Mouse (Mus musculus): Measurements from ENCODE around the gene Mllt11. TPM values are rescaled to one million over a fixed set of nuclear protein-coding genes. Genes with fewer than 3 reads are reported as not detected.
"Not testable (repeated sequence)": the region's sequence is repeated elsewhere in the genome, so short reads cannot be mapped to it uniquely, and the experiment has no call there.

The Mllt11 gene
- polyA plus RNA-seq, 1 experiment: 388 TPM

GRCm38 (mm10) chr3:95218466-95219137 is 13.4 kb downstream of the Mllt11 start:
- DNase-seq (ENCODE audit: extremely low spot score in 1 of 2, low spot score in 1 of 2): no peak

- DNase-seq (ENCODE audit: extremely low spot score in 1 of 2, low spot score in 1 of 2): peak; percentile 77 to 93
Measured at GRCm38 (mm10) chr3:95217255-95218134, 14.5 kb downstream of the Mllt11 start, which contains the start of gene Gabpb2. Gene Gabpb2, minus strand, starts transcription at chr3:95217916.

GRCm38 (mm10) chr3:95216655-95217254 is 15.2 kb downstream of the Mllt11 start:
- DNase-seq (ENCODE audit: extremely low spot score in 1 of 2, low spot score in 1 of 2): no peak

- DNase-seq (ENCODE audit: extremely low spot score in 1 of 2, low spot score in 1 of 2): no peak
Measured at GRCm38 (mm10) chr3:95213609-95213975, 18.4 kb downstream of the Mllt11 start.

- not testable (repeated sequence) for DNase-seq (ENCODE audit: extremely low spot score in 1 of 2, low spot score in 1 of 2)
Measured at GRCm38 (mm10) chr3:95212889-95213608, 18.9 kb downstream of the Mllt11 start.

- DNase-seq (ENCODE audit: extremely low spot score in 1 of 2, low spot score in 1 of 2): no peak
Measured at GRCm38 (mm10) chr3:95210585-95210984, 21.4 kb downstream of the Mllt11 start.

- DNase-seq (ENCODE audit: extremely low spot score in 1 of 2, low spot score in 1 of 2): no peak
Measured at GRCm38 (mm10) chr3:95208286-95208685, 23.7 kb downstream of the Mllt11 start.

GRCm38 (mm10) chr3:95203880-95204279 is 28.1 kb downstream of the Mllt11 start:
- DNase-seq (ENCODE audit: extremely low spot score in 1 of 2, low spot score in 1 of 2): peak; percentile 44 to 62

GRCm38 (mm10) chr3:95200562-95200961 is 31.4 kb downstream of the Mllt11 start:
- DNase-seq (ENCODE audit: extremely low spot score in 1 of 2, low spot score in 1 of 2): peak in 1 of 2 experiments; percentile 17

GRCm38 (mm10) chr3:95200132-95200531 is 31.8 kb downstream of the Mllt11 start:
- no peak for DNase-seq (ENCODE audit: extremely low spot score in 1 of 2, low spot score in 1 of 2)

- DNase-seq (ENCODE audit: extremely low spot score in 1 of 2, low spot score in 1 of 2): no peak
Measured at GRCm38 (mm10) chr3:95199101-95199500, 32.9 kb downstream of the Mllt11 start.

GRCm38 (mm10) chr3:95195772-95196171 is 36.2 kb downstream of the Mllt11 start:
- no peak for DNase-seq (ENCODE audit: extremely low spot score in 1 of 2, low spot score in 1 of 2)

GRCm38 (mm10) chr3:95194721-95195135 is 37.2 kb downstream of the Mllt11 start:
- no peak for DNase-seq (ENCODE audit: extremely low spot score in 1 of 2, low spot score in 1 of 2)

- no peak for DNase-seq (ENCODE audit: extremely low spot score in 1 of 2, low spot score in 1 of 2)
Measured at GRCm38 (mm10) chr3:95186888-95187287, 45.1 kb downstream of the Mllt11 start.

- no peak for DNase-seq (ENCODE audit: extremely low spot score in 1 of 2, low spot score in 1 of 2)
Measured at GRCm38 (mm10) chr3:95186100-95186499, 45.9 kb downstream of the Mllt11 start.

- DNase-seq (ENCODE audit: extremely low spot score in 1 of 2, low spot score in 1 of 2): peak in 1 of 2 experiments; percentile 33
Measured at GRCm38 (mm10) chr3:95184796-95185577, 47.0 kb downstream of the Mllt11 start.

- no peak for DNase-seq (ENCODE audit: extremely low spot score in 1 of 2, low spot score in 1 of 2)
Measured at GRCm38 (mm10) chr3:95181841-95182240, 50.1 kb downstream of the Mllt11 start.

- DNase-seq (ENCODE audit: extremely low spot score in 1 of 2, low spot score in 1 of 2): no peak
Measured at GRCm38 (mm10) chr3:95179890-95180289, 52.1 kb downstream of the Mllt11 start.

GRCm38 (mm10) chr3:95178948-95179347 is 53.0 kb downstream of the Mllt11 start:
- peak in 1 of 2 experiments; percentile 45 for DNase-seq (ENCODE audit: extremely low spot score in 1 of 2, low spot score in 1 of 2)

- no peak for DNase-seq (ENCODE audit: extremely low spot score in 1 of 2, low spot score in 1 of 2)
Measured at GRCm38 (mm10) chr3:95177583-95177982, 54.4 kb downstream of the Mllt11 start.
